Mouse (Mus musculus) thymus, postnatal 36 days (tissue): Measurements from ENCODE around the gene Spg21.

Experiments
- DNase-seq, 2 experiments: peaks; one replicate each; pipeline ENCODE4 v3.0.0; 2022; ENCODE audit warnings: mixed read lengths in 2 of 2

Spg21 gene

GRCm38 (mm10) chr9:65460732-65461442 is at the start of gene Spg21:
Gene Spg21 (plus strand): TSS chr9:65460947.
- peak; percentile 96 to 98 for DNase-seq

- no peak for DNase-seq
Measured at GRCm38 (mm10) chr9:65411326-65411725, 49.4 kb upstream of the Spg21 start.

- DNase-seq: no peak
Measured at GRCm38 (mm10) chr9:65417738-65418137, 43.0 kb upstream of the Spg21 start.

- no peak for DNase-seq
Measured at GRCm38 (mm10) chr9:65419633-65420032, 41.1 kb upstream of the Spg21 start.

GRCm38 (mm10) chr9:65422760-65423501 is 37.8 kb upstream of the Spg21 start, which contains the start of gene Slc51b:
Gene Slc51b (minus strand): TSS chr9:65422955.
- no peak for DNase-seq

GRCm38 (mm10) chr9:65424393-65424792 is 36.4 kb upstream of the Spg21 start:
- DNase-seq: no peak

GRCm38 (mm10) chr9:65427511-65427910 is 33.2 kb upstream of the Spg21 start:
- DNase-seq: no peak

GRCm38 (mm10) chr9:65428003-65428402 is 32.7 kb upstream of the Spg21 start:
- no peak for DNase-seq

GRCm38 (mm10) chr9:65430401-65430800 is 30.3 kb upstream of the Spg21 start:
- no peak for DNase-seq

- no peak for DNase-seq
Measured at GRCm38 (mm10) chr9:65430921-65431320, 29.8 kb upstream of the Spg21 start.

- DNase-seq: peak; percentile 74 to 76
Measured at GRCm38 (mm10) chr9:65432236-65432635, 28.5 kb upstream of the Spg21 start.

- DNase-seq: peak; percentile 63 to 69
Measured at GRCm38 (mm10) chr9:65434140-65434539, 26.6 kb upstream of the Spg21 start.

GRCm38 (mm10) chr9:65435211-65435610 is 25.5 kb upstream of the Spg21 start:
- peak in 1 of 2 experiments; percentile 16 for DNase-seq

GRCm38 (mm10) chr9:65435671-65436301 is 25.0 kb upstream of the Spg21 start, which contains the start of gene Mtfmt:
Gene Mtfmt (plus strand): TSS chr9:65435782.
- peak; percentile 97 to 98 for DNase-seq

GRCm38 (mm10) chr9:65444692-65445091 is 16.1 kb upstream of the Spg21 start:
- DNase-seq: no peak

- DNase-seq: no peak
Measured at GRCm38 (mm10) chr9:65447951-65448350, 12.8 kb upstream of the Spg21 start.

- DNase-seq: no peak
Measured at GRCm38 (mm10) chr9:65458975-65459374, 1.8 kb upstream of the Spg21 start.

GRCm38 (mm10) chr9:65460198-65460597 is 549 bp upstream of the Spg21 start:
- DNase-seq: no peak

GRCm38 (mm10) chr9:65462544-65462943 is 1.8 kb downstream of the Spg21 start:
- DNase-seq: no peak

GRCm38 (mm10) chr9:65464161-65464560 is 3.4 kb downstream of the Spg21 start:
- DNase-seq: no peak

- DNase-seq: no peak
Measured at GRCm38 (mm10) chr9:65465241-65465640, 4.5 kb downstream of the Spg21 start.

- DNase-seq: no peak
Measured at GRCm38 (mm10) chr9:65467686-65468085, 6.9 kb downstream of the Spg21 start.

- no peak for DNase-seq
Measured at GRCm38 (mm10) chr9:65472769-65473168, 12.0 kb downstream of the Spg21 start.

GRCm38 (mm10) chr9:65479158-65479557 is 18.4 kb downstream of the Spg21 start:
- DNase-seq: no peak
